Mouse (Mus musculus): Measurements from ENCODE around the gene Poln.

The Poln gene

DNA sequence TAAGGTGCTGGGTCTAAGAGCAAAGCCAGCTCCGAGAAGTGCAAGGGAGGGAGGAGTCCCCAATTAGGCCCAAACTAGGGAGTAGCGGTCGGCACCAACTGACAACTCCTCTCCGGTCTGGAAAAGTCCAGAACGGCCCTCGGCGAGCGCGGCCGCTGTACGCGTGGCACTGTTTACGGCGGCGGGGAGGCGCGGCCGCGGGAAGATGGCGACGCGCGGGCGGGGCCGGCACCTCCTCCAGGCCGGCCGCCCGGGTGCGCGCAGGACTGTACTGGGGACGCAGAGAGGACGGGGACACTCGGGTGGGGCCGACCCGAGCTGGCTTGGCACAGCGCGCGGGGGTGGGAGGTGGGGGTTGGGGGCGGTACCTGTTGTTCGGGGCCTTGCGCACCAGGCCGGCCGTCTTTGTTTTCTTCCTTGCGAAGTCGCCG lies 17.7 kb upstream of the Poln start:
- DNase-seq (ENCODE audit: low read depth, low spot score), result no peak

DNA sequence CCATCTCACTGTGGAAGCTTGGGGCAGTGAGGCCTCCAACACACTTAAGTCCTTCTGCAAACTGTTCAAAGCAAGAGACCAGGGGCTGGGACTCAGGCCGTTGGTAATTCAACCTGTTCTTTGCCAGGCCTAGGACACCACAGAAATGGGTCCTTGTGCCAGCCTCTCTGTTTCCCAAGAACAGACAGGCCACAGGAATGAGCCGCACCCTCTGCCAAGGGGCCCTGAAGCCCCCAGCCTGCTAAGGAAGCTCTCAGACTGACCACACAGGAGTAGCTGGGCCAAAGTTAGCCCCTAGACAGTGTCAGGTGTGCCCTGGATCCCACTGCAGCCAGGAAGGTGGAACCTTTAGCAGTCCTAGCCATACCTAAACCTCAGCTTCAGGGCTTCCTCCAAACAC lies 17.1 kb upstream of the Poln start:
- DNase-seq (ENCODE audit: low read depth, low spot score), result no peak

DNA sequence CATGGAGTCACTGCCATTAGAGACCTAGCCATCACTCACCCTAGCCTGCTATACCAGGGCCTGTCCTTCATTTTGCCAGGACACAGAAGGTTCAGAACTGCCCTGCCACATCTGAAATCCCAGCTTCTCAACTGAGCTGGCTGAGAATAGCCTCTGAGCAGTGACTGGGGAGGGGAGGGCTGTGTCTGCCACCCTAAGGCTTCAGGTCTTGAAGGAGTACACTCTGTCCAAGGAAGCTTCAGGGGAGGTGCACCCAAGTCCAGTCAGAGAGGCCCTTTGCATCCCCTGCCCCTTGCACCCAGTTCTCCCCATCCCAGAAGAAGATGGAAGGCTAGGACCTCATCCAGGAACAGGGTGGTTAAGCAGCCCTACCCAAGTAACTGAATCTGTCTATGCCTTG lies 16.5 kb upstream of the Poln start:
- no peak for DNase-seq (ENCODE audit: low read depth, low spot score)

DNA sequence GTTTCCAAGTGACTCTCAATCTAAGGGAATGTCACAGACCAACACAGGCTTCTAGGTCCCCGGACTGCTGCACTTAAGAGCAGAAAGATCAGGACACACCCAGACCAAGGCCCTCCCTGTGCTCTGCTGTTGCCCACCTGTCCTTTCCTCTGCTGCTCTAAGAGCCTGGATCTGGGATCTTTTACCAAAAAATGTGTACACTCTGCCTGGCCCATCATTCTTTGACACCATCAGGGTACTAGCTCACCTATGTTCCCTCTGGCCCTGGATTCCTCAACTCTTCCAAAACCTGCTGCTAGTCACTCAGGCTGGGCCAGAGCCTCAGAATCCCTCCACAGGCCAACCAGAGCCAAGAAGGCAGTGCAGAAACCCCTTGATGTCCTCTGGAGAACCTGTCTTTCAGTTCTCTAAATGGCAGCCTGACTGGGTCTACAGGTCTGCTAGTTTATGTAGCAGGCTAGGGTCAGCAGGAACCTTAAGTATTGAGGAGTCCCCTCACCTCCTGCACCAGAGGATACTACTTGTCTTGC lies 15.9 kb upstream of the Poln start:
- DNase-seq (ENCODE audit: low read depth, low spot score), result no peak

DNA sequence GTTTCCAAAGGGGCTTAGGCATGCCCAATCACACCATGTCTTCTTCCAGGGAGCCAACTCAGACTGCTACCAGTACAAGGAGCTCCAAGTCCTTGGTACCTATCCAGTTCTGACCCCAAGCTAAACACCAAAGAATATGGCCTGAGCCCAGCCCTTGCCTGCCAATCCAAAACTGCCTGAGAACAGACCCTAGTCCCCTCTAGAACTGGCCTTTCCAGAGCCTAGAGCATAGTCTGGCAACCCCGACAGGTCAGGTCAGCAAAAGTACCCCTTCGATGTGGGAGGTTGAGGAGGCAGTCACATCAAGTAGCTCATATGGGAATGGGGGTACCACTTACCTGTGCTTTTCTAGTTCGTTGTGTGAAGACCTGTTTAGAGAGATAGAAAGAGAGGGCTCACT lies 14.7 kb upstream of the Poln start:
- no peak for DNase-seq (ENCODE audit: low read depth, low spot score)

DNA sequence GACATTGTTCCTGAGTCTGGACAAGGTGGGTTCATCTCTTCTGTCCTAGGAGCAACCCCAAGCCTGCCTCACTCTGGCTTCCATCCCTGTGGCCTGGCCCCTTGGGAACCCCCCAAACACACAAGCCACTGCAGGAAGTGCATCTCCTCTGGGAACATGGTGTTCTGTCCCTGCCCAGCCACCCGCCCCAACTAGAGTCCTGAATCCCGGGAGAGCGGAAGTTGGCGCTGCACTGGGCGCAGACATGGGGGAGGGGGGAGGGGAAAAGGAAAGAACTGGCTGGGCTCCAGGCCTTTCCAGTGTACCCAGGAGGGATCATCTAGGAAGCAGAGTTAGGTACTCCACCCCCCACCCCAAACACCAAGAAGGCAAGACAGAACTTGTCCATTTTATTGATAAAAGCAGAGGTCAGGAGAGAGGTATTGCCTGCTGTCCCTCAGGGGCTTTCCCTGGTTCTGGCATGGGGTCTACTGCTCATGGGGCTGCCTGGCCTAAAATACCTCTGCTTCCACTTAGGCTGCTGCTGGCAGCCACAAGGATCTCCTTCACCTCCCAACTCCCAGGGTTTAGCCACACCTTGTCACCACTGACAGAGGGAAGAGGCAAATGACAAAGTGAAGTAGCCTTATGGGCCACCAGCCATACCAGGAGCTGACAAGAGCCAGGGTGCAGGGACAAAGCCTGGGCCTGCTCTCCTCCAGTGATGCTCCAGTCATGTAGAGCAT lies 14.1 kb upstream of the Poln start:
- DNase-seq (ENCODE audit: low read depth, low spot score), result no peak

DNA sequence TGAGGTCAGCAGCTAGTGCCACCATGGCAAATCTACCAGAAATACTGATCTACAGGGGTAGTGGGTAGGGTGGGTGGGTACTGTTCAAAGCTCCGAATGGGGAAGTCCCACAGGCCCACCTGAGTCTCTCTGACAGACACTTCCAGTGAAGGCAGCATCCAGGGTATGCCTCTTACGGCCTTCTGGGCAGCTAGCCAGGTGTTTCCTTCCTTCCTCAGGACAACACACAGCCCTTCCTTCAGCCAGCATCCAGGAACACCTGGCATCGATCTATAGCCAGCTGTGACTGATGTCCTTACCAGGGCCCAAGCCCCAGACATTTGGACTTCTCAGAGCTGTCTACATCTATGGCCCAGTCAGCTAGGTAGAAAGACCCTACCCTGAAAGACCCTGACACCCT lies 13.2 kb upstream of the Poln start:
- no peak for DNase-seq (ENCODE audit: low read depth, low spot score)

DNA sequence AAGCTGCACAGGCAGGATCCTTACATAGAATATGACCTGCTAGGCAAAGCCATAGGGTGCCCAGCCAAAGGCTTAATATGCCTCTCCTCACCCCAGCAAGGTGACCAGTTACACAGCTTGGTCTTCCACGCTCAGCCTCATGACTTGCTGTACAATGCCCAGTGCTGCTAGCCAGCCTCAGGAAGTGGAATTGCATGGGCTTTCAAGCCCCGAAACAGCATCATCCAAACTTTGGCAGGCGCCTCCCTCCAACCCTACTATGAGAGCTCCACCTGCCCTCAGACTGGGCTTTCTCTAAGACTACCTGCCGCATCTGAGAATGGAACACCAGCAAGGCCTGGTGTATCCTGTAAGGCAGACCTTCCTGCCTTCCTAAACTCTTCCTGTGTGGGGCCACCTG lies 8.6 kb upstream of the Poln start:
- DNase-seq (ENCODE audit: low read depth, low spot score), result no peak

DNA sequence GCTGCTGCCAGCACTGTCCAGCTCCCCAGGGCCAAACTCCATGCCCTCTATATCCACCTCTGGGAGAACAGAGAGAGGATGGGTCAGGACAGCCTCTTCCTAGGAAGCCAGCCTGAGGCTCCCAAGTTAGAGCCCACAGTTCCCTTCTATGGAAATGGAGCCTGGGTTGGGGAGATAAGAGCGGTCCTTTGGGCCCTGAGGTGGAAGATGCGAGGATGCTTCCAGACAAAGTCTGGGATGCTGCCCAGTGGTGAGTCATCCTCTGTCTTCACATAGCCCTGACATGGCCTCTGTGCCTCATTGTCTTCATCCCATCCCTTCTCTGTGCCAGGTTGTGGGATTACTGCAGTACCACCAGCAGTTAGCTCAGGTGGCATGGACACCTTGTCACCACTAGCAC lies 7.8 kb upstream of the Poln start:
- no peak for DNase-seq (ENCODE audit: low read depth, low spot score)

DNA sequence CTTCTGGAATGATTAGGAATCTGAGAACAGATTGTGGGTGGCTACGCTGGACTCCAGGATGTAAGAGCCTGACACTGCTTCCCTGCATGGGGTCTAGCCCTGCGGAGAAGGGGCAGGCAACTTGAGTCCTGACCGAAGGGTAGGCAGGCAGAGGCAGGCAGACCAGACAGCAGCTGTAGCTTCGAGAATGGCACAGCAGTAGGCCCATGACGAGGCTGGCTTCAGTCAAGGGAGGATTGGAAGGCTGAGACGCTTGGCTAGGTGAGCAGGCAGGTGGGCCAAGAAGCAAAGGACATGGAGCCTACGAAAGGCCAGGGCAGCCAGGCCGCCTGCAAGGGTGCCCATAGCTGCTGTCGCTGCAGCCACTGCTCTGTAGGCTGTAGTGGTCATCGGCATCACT lies 7.4 kb upstream of the Poln start:
- no peak for DNase-seq (ENCODE audit: low read depth, low spot score)

DNA sequence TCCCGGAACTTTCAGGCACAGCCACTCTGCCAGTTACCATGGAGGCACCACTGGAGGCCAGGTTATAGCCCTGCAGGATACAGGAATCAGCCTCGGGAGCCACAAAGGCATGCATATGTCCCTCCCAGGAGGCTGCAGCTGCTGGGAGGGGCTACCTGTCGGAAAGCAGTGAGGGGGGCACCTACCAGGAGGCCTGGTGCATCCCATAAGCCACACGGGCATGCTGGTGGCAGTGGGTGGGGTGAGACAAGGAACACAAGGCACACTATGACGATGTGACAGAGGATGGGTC lies 6.1 kb upstream of the Poln start:
- DNase-seq (ENCODE audit: low read depth, low spot score), result no peak

DNA sequence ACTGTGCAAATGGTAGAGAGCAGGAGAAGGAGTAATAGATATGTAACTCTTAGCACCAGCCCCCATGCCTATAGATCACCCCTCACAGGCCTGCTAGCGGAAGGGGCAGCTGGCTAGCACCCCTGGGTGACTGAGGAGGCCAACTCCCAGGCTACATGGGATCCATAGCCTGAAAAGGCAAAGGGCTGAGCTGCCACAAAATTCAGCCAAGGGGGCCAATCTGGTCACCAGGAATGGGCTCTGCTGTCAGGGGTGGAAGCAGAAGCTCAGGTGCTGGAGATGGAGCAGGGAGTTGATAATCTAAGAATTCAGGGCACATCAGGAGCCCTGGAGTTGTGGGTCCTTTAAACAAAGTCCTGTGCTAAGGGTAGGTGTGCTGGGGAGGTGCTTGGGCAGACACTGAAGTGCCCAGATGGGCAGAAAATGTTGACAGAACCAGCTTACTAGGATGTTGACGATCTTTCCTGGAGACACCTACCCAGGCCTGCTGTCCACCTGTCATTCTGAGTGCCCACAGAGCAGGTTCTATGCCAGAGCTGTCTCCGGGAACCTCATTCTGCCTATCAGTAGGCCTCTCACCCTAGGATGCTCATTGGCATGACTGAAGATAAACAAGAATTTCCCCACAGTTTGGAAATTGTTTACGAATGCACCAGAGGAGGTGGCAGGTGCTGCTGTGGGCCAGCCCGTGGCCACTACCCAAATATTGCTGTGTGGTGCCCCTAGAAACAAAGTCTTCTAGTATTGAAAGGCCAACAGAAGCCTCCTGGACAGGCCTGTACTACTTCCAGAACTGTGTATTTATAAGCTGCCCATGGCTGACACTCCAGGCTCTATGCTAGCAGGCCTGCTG lies 5.5 kb upstream of the Poln start:
- no peak for DNase-seq (ENCODE audit: low read depth, low spot score)

DNA sequence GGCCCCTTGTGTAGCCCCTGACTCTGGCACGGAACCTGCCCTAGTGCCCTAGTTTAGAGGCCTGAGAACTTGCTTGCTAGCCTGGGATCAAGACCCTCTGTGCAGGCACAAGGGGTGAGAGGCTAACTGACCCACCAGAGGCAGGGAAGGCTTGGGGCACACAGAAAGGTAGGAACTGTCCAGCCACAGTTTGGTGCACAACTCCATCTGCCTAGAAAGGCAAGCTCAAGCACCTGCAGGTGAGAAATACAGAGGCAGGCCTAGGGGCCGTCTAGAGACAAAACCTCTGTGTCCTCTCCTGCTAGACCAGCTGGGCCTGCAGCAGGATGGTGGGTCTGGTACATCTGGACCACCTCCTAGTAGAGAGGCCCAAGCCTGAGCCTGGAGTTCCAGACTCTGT lies 4.8 kb upstream of the Poln start:
- DNase-seq (ENCODE audit: low read depth, low spot score), result no peak

DNA sequence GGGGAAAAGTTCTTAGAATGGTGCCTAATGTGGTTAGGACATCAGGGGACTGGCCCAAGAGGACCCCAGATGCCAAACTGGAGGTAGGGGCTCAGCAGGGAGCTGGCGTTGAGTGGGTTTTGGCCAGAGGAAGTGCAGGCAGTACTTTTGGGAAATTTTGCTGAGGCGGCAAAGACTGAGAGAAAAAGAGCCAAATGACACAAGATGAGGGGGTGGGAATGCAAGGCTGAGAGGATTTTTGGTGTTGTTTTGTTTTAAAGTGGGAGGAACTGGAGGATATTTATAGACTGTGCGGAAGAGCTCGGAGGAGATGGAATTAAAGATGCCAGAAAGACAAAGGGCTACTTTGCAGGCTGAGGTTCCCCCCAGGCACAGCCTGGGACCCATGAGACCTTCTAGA lies 1.5 kb upstream of the Poln start:
- no peak for DNase-seq (ENCODE audit: low read depth, low spot score)

DNA sequence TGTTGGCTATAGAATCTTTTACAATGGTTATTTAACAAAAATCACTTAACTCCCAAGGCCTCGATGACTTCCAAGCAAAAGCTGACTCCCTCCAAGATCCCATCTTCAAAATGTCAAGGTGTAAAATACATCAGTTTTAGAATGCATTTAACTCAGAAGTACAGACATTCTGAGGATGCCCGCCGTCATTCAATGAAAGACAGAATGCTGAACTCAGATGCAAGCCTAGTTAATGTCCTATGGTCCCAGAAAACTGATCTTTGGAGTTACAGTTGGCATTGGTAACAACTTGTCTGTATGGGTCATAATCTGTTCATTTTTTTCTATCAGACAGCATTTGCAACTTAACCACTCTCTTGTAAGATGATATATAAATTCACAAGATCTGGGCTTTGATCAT lies 706 bp upstream of the Poln start:
- DNase-seq (ENCODE audit: low read depth, low spot score), result no peak

DNA sequence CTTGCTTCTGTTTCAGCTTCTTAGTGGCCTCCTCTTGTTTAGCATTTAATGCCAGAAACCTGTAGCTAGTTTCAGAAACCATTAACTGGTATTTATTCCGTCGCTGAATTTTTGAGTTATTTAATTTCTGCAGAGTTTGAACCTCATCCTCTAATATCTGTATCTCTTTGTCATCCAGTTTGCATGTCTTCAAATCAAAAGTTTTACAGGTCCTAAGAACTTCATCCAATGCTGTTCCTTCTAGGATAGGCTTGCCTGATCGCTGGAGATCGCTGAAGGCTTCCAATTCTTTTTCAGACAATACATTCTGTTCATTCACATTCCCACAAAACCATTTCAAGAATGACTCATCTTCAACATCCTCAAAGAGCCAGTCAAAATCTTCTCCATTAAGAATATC lies 1.4 kb downstream of the Poln start:
- DNase-seq (ENCODE audit: low read depth, low spot score), result no peak

DNA sequence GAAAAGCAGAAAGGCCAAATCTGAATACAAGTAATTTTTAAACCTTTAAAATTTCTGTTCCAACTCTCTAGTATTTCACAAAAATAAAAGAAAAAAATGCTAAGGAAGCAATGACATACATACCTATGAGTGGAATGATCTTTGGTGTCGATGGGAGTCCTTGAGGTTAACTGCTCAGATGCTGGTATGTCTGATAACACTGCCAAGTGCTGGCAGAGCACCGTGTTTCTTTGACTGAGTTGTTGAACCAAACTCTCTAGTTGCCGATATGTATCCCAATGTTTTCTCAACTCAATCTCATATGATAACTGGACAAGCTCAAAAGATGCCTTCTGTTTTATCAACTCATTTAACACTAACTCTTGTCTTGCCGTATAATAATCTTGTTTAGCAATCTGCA lies 3.5 kb downstream of the Poln start:
- no peak for DNase-seq (ENCODE audit: low read depth, low spot score)

DNA sequence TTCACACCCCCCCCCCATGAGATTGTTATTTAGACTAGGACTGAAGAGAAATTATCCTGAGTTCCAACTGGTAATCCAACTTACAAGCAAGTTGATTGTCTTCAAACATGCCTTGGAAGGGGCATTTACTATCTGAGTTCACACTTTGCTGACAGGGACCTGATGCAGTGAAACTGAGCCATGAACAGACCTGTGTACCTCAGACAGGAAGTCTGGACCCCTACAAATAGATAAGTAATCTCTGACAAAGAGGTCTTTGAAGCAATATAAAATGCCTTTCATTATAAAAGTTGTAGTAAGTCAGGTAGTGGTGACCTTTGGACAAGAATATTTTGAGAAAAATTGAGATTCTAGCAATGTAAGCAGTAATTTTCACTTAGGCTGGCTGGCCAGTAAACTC lies 20.8 kb downstream of the Poln start:
- no peak for DNase-seq (ENCODE audit: low read depth, low spot score)

DNA sequence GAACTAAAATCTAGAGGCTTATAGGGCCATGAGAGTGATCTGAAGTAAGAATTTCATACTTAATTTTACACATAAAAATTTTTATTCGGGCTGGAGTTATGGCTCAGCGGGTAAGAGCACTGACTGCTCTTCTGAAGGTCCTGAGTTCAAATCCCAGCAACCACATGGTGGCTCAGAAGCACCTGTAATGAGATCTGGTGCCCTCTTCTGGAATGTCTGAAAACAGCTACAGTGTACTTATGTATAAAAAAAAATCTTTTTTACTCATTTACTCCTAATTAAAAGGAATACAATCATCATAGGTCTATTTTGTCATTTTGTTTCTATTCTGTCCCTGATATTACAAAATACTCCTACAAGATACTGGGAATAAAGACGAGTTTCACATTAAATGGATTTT lies 21.7 kb downstream of the Poln start:
- DNase-seq (ENCODE audit: low read depth, low spot score), result no peak

DNA sequence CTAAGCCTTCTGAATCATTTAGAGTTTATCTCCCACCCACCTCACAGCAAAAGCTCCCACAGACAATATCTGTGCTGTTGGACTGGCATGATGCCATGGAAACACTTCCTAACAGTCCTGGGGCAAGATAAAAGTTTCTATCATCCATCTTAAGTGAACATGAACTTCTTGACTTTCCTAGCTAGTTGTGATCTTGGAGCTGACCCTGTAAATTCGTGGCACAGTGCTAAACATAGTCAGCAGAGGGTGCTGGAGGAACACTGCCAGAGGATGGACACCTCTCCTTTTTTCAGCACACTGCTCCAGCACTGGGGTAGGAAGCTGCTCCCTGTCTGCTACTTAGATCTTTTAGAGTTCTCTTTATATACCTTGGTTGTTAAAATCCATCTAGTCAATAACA lies 29.5 kb downstream of the Poln start:
- peak; percentile 16 for DNase-seq (ENCODE audit: low read depth, low spot score)

DNA sequence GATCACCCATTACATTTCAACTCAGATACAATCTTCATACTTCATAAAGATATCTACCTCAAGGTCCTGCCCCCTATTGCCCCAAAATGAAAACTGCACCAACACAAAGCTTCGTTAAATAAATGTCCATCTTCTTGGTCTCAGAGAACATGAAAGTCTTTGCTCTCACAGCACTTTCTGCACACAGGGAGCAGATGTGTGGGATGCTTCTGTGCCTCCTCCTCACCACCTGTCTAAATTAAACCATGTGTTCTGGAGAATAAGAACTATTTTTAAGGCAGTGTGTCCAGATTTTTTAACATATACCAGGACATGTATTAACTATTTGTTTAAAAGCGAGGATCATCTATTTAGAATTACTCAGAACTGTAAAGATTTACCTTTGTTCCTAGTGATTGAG lies 36.5 kb downstream of the Poln start:
- DNase-seq (ENCODE audit: low read depth, low spot score), result no peak

DNA sequence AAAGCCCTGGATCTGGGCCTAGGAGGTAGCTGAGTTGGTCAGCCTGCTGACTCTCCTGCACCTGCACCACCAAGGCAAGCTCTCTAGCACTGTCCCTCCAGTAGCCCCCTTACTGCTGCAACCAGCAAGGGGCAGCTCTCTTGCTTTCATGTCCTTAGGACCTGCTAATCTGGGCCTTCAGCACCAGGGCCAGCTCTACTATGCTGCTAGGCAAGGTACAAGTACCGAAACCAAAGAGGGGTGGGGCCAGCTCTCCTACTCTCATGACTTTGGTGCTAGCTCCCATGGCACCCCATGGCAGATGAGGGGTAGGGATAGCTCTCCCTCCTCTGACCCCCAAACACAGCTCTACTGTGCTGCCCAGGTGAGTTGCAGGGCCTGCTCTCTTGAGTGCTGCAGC lies 45.1 kb downstream of the Poln start:
- DNase-seq (ENCODE audit: low read depth, low spot score), result peak; percentile 29

DNA sequence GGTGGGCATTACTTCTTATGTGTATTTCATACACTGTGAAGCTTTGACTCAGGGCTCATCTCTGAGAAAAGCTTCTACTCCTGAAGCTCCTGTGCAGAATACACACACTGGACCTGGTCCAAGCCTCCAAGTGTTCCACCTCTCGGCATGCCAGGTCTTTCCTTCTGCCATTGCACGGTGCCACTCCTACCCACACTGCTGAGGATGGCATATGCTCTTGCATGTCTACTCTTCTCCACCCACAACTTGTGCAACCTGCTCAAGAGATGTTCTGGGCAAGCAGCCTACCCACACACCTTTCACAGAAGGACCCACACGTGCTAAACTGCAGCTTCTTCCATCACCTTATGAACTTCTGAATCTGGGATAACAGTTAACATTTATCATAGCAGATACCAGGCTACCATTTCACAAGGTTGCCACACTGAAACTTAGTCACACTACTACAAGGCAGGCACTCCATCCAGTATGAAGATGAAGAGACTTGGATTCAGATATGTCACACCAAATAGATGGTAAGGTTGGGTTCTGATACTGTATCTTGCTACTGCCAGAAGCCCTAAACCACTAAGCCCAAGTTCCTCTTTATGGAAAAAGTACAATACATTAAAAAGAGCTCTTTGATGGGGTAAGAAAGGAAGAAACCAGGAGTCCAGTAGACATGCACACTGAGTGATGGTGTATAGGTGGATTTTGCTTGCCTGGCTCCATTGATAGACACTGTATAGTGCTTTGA lies 50.0 kb downstream of the Poln start:
- DNase-seq (ENCODE audit: low read depth, low spot score), result no peak

All from ES-CJ7 (cell line).